Mouse (Mus musculus) cortical plate, adult 2 months (tissue): ENCODE measurements at regions not wholly inside any gene's neighbourhood (a gene's known extent, or its start where the extent isn't known, plus 50 kb on each side); places are given as distances from the start of the nearest gene placed in this dataset.

Experiments used
- CTCF ChIP-seq: fragments of 200-500 bp; IDR thresholded peaks from 2 replicates; pipeline ENCODE4 v1.5.1; 2011; ENCODE audit warnings: mild to moderate bottlenecking, control low read depth, low read length; ENCODE audit not compliant: insufficient read depth; ENCODE audit errors: extremely low read depth
- POLR2A ChIP-seq: fragments of 200-500 bp; IDR thresholded peaks from 2 replicates; pipeline ENCODE4 v1.6.1; 2011; ENCODE audit warnings: mild to moderate bottlenecking, low read length, control low read depth; ENCODE audit not compliant: insufficient read depth; ENCODE audit errors: extremely low read depth

GRCm38 (mm10) chr3:37904188-37904587 lies 179.9 kb upstream of the Gm5148 start:
- TF ChIP-seq POLR2A (no peak), CTCF (no peak)
